Mouse (Mus musculus) small intestine, adult 2 months (tissue): ENCODE data around the gene Eif4h.

Experiments used
- CTCF ChIP-seq: fragments of 200-500 bp; IDR thresholded peaks from 2 replicates; pipeline ENCODE4 v1.5.1; 2012; ENCODE audit warnings: low read depth, mild to moderate bottlenecking, control low read depth, inconsistent platforms, low read length, moderate library complexity, mixed read lengths; ENCODE audit not compliant: insufficient replicate concordance, insufficient read length; ENCODE audit errors: extremely low read depth
- POLR2A ChIP-seq: fragments of 200-500 bp; IDR thresholded peaks from 2 replicates; pipeline ENCODE4 v1.6.1; 2012; ENCODE audit warnings: low read depth, mild to moderate bottlenecking, control low read depth, inconsistent platforms, low read length, moderate library complexity

- peak; percentile 12; the same call in 1 of the 2 replicates for TF ChIP-seq CTCF
- TF ChIP-seq POLR2A: no peak
Measured at GRCm38 (mm10) chr5:134583006-134583883, 56.0 kb downstream of the Eif4h start.
